20 mouse cellular contexts compared by ENCODE assay signal in the genomic region with DNA sequence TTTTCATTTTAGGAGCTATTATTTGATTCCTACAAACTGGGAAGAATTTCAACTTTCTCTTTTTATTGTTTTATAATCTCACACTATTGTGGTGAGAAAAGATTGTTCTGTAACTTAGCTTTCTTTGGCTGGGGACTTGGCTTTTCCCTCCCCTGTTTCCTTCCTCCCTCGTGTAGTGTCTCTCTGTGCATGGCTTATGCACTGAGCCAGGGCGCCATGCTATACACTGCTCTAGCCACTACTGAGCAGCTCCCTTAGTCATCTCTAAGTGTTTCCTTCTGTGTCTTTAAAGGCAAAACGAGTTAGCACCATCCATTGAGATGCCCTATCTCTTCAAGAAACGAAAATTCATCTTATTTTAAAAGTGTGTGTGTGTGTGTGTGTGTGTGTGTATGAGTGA. TPM values are rescaled to one million over a fixed set of nuclear protein-coding genes. Genes with fewer than 3 reads are reported as not detected.
A peak's percentile ranks its signal among the peaks of the same experiment; 100 is the strongest.
DNase-seq lines count a peak whose midpoint lies in the region; ATAC-seq and TF ChIP-seq lines count a peak whose summit lies in the region.
"Had no signal": no experiment of that assay in that cellular context is flagged by ENCODE, and none has a peak within 500 bp of the region (broad histone marks: within the 10 kb centered on the region; RNA-seq: fewer than 3 reads in every experiment).

No protein-coding gene starts in this region.

- TF ChIP-seq POLR2A in small intestine, adult 2 months (IDR thresholded peaks at IDR 0.05; ENCODE audit: low read depth, low read length): no peak

- TF ChIP-seq CTCF in heart, postnatal 0 days (IDR thresholded peaks at IDR 0.05; ENCODE audit: low read depth): no peak
- no peak for TF ChIP-seq CTCF in small intestine, adult 2 months (IDR thresholded peaks at IDR 0.05; ENCODE audit: extremely low read depth, insufficient read length, insufficient replicate concordance, low read depth, low read length)

- H3K4me1 ChIP-seq in heart, embryonic 15.5 days (replicated peaks): 0 out of 2 replicates have a peak, but pooled peaks cover 4% of the 10 kb centered on the region
- H3K4me1 ChIP-seq in heart, postnatal 0 days (ENCODE audit: control insufficient read depth, insufficient read depth): no peaks in the 10 kb centered on the region
- H3K4me1 ChIP-seq in midbrain, embryonic 11.5 days (ENCODE audit: control insufficient read depth, insufficient read depth, low read length): no peaks in the 10 kb centered on the region; the same call in 1 of the 2 replicates
- H3K4me1 ChIP-seq in midbrain, embryonic 13.5 days (replicated peaks): no peaks in the 10 kb centered on the region
- H3K4me1 ChIP-seq in small intestine, adult 2 months (ENCODE audit: control insufficient read depth, insufficient read depth, insufficient read length, low read length): peaks cover 15% of the 10 kb centered on the region; the same call in 1 of the 2 replicates

- WGBS in heart, embryonic 15.5 days: 57% methylated on average over 4 of the region's 4 CpGs
- WGBS in heart, postnatal 0 days: 54% methylated on average over 4 of the region's 4 CpGs
- WGBS in midbrain, embryonic 11.5 days: 72% methylated on average over 4 of the region's 4 CpGs
- 72% methylated on average over 4 of the region's 4 CpGs for WGBS in midbrain, embryonic 13.5 days
- WGBS in small intestine, adult 2 months: 19% methylated on average over 4 of the region's 4 CpGs

- no peak overlapping the region for H3K9ac ChIP-seq in heart, embryonic 15.5 days
- H3K9ac ChIP-seq in heart, postnatal 0 days (replicated peaks; ENCODE audit: low read depth, low read length): no peak overlapping the region
- H3K9ac ChIP-seq in midbrain, embryonic 11.5 days (ENCODE audit: low read length): no peak overlapping the region
- no peak overlapping the region for H3K9ac ChIP-seq in midbrain, embryonic 13.5 days (replicated peaks)

- DNase-seq in heart, postnatal 10 days: no peak
- DNase-seq in heart, postnatal 0 days (ENCODE audit: low spot score): peak; percentile 12
- no peak for DNase-seq in heart, adult 18-20 months
- peak; percentile 60 for DNase-seq in midbrain, embryonic 11.5 days (ENCODE audit: low spot score, missing footprints)
- no peak for DNase-seq in MN1 (ENCODE audit: low spot score)
- DNase-seq: adrenal gland, postnatal 25 days; B cell, adult 2 months; cerebellum, adult 11 months; cerebellum, adult 11-12 months; cerebellum, adult 18-20 months had no signal

- no peaks in the 10 kb centered on the region for H3K27me3 ChIP-seq in heart, embryonic 15.5 days
- no peaks in the 10 kb centered on the region for H3K27me3 ChIP-seq in heart, postnatal 0 days (ENCODE audit: control insufficient read depth, insufficient read depth, low read length)
- no peaks in the 10 kb centered on the region for H3K27me3 ChIP-seq in midbrain, embryonic 11.5 days (ENCODE audit: control insufficient read depth, insufficient read depth, low read length)
- H3K27me3 ChIP-seq in midbrain, embryonic 13.5 days: no peaks in the 10 kb centered on the region
- no peaks in the 10 kb centered on the region for H3K27me3 ChIP-seq in small intestine, adult 2 months (ENCODE audit: control insufficient read depth, insufficient read depth, low read length)
- H3K27me3 ChIP-seq: CH12.LX, Patski had no signal

- no peaks in the 10 kb centered on the region for H3K9me3 ChIP-seq in heart, embryonic 15.5 days (replicated peaks)
- H3K9me3 ChIP-seq in heart, postnatal 0 days (replicated peaks; ENCODE audit: control insufficient read depth, low read length): no peaks in the 10 kb centered on the region
- no peaks in the 10 kb centered on the region for H3K9me3 ChIP-seq in midbrain, embryonic 11.5 days (ENCODE audit: control insufficient read depth, low read length)
- H3K9me3 ChIP-seq in midbrain, embryonic 13.5 days: no peaks in the 10 kb centered on the region
- H3K9me3 ChIP-seq: G1E had no signal

- no peak overlapping the region for H3K4me3 ChIP-seq in heart, embryonic 15.5 days
- H3K4me3 ChIP-seq in heart, postnatal 0 days (ENCODE audit: low read depth, low read length): no peak overlapping the region
- H3K4me3 ChIP-seq in midbrain, embryonic 11.5 days (ENCODE audit: low read depth, low read length): no peak overlapping the region
- no peak overlapping the region for H3K4me3 ChIP-seq in midbrain, embryonic 13.5 days (replicated peaks)
- no peak overlapping the region for H3K4me3 ChIP-seq in small intestine, adult 2 months (ENCODE audit: low read depth, low read length)

- H3K27ac ChIP-seq in heart, embryonic 15.5 days: no peak overlapping the region
- no peak overlapping the region for H3K27ac ChIP-seq in heart, postnatal 0 days (ENCODE audit: low read depth)
- H3K27ac ChIP-seq in midbrain, embryonic 11.5 days (ENCODE audit: low read depth, low read length): no peak overlapping the region
- no peak overlapping the region for H3K27ac ChIP-seq in midbrain, embryonic 13.5 days
- peak overlapping the region; percentile 44 for H3K27ac ChIP-seq in small intestine, adult 2 months (ENCODE audit: insufficient read depth, low read depth, low read length)

- TF ChIP-seq EP300 in heart, postnatal 0 days (IDR thresholded peaks at IDR 0.05; ENCODE audit: low read depth): no peak

- H3K4me2 ChIP-seq in heart, embryonic 15.5 days: no peak overlapping the region
- no peak overlapping the region for H3K4me2 ChIP-seq in heart, postnatal 0 days (ENCODE audit: low read depth, low read length)
- no peak overlapping the region for H3K4me2 ChIP-seq in midbrain, embryonic 11.5 days
- H3K4me2 ChIP-seq in midbrain, embryonic 13.5 days (replicated peaks): no peak overlapping the region

- H3K36me3 ChIP-seq in heart, embryonic 15.5 days: peaks cover 11% of the 10 kb centered on the region; the same call in 1 of the 2 replicates
- peaks cover 1% of the 10 kb centered on the region for H3K36me3 ChIP-seq in heart, postnatal 0 days (replicated peaks; ENCODE audit: control insufficient read depth, insufficient read depth, low read length)
- peaks cover 1% of the 10 kb centered on the region for H3K36me3 ChIP-seq in midbrain, embryonic 11.5 days (ENCODE audit: control insufficient read depth, insufficient read depth, low read length)
- H3K36me3 ChIP-seq in midbrain, embryonic 13.5 days: peaks cover 16% of the 10 kb centered on the region; the same call in 1 of the 2 replicates
- H3K36me3 ChIP-seq in small intestine, adult 2 months (ENCODE audit: control insufficient read depth, insufficient read depth, low read length): peaks cover 6% of the 10 kb centered on the region

- ATAC-seq in heart, embryonic 15.5 days (replicated peaks; ENCODE audit: insufficient number of reproducible peaks, insufficient read depth, low FRiP score, low read depth): 0 out of 2 replicates have a peak, but pooled peaks have one; percentile 60
- no peak for ATAC-seq in heart, postnatal 0 days (ENCODE audit: insufficient read depth, low read depth)
- ATAC-seq in midbrain, embryonic 11.5 days (ENCODE audit: low FRiP score): no peak
- ATAC-seq in midbrain, embryonic 13.5 days: no peak
- ATAC-seq: activated CD4-positive, CD25-positive, alpha-beta regulatory T cell, adult 4 months; CD4-positive, CD25-positive, alpha-beta regulatory T cell, adult 4 months; Patski had no signal

- intact Hi-C loops in heart, postnatal 10 days (cut with DNase I): no loop called here

RNA-seq across cellular contexts. Expression of a gene that starts 23.4 kb away (rescaled TPM):
- polyA plus RNA-seq in heart, embryonic 15.5 days (2015; fragmentation: Nextera tagmentation; extraction: Ambion mirVana): 7.8 and 9.3 TPM in 2 replicates
- total RNA-seq in heart, postnatal 10 days (2021): 1 to 10 TPM; 2.1 to 2.2 TPM
- 5.6 and 9.3 TPM in 2 replicates for total RNA-seq in heart, postnatal 0 days (2014; rRNA removed; ENCODE audit: low replicate concordance)
- polyA plus RNA-seq in heart, postnatal 0 days (2015; fragmentation: Nextera tagmentation; extraction: Ambion mirVana): 4.8 and 6.0 TPM in 2 replicates
- 1 to 10 TPM in 1 of 2 experiments, under 1 TPM in 1; 0.32 to 1.3 TPM for total RNA-seq in heart, adult 18-20 months (2021)
- polyA plus RNA-seq in midbrain, embryonic 11.5 days (2014; fragmentation: Nextera tagmentation; extraction: Ambion mirVana): 8.7 and 9.6 TPM in 2 replicates
- polyA plus RNA-seq in midbrain, embryonic 13.5 days (2015; fragmentation: Nextera tagmentation; extraction: Ambion mirVana): 43.4 and 47.0 TPM in 2 replicates
- 0.06 and 0.42 TPM in 2 replicates for polyA plus RNA-seq in small intestine, adult 2 months (2012; rRNA removed)
- total RNA-seq: CH12.LX, G1E, MEL had no signal
- polyA plus RNA-seq: activated CD4-positive, CD25-positive, alpha-beta regulatory T cell, adult 4 months; C2C12; CD4-positive, CD25-positive, alpha-beta regulatory T cell, adult 4 months; G1E; Patski had no signal

RNA-seq across cellular contexts. Expression of a gene that starts 31.4 kb away (rescaled TPM):
- 12.3 and 13.2 TPM in 2 replicates for polyA plus RNA-seq in heart, embryonic 15.5 days (2015; fragmentation: Nextera tagmentation; extraction: Ambion mirVana)
- total RNA-seq in heart, postnatal 10 days (2021): 10 to 100 TPM; 25.9 to 26.9 TPM
- 13.1 and 17.9 TPM in 2 replicates for total RNA-seq in heart, postnatal 0 days (2014; rRNA removed; ENCODE audit: low replicate concordance)
- polyA plus RNA-seq in heart, postnatal 0 days (2015; fragmentation: Nextera tagmentation; extraction: Ambion mirVana): 10.7 and 10.9 TPM in 2 replicates
- 10 to 100 TPM; 13.6 to 14.0 TPM for total RNA-seq in heart, adult 18-20 months (2021)
- 43.9 and 55.0 TPM in 2 replicates for polyA plus RNA-seq in midbrain, embryonic 11.5 days (2014; fragmentation: Nextera tagmentation; extraction: Ambion mirVana)
- polyA plus RNA-seq in midbrain, embryonic 13.5 days (2015; fragmentation: Nextera tagmentation; extraction: Ambion mirVana): 36.8 and 41.1 TPM in 2 replicates
- polyA plus RNA-seq in small intestine, adult 2 months (2012; rRNA removed): 3.4 and 8.5 TPM in 2 replicates

Comparison
In these comparisons a context has a peak if more than half of its experiments do, and no peak if none do; other contexts are left out.
1. DNase-seq: peak in heart, postnatal 0 days (single experiment) and midbrain, embryonic 11.5 days (single experiment); none in heart, postnatal 10 days (0 of 2), heart, adult 18-20 months (0 of 2) and MN1 (single experiment).